Mouse (Mus musculus) heart, adult 2 months (tissue): ENCODE measurements at regions not wholly inside any gene's neighbourhood (a gene's known extent, or its start where the extent isn't known, plus 50 kb on each side); places are given as distances from the start of the nearest gene placed in this dataset.

Experiments used
- DNase-seq, 2 experiments: peaks; one replicate each; pipeline ENCODE4 v3.0.0; 2021
- H3K27ac ChIP-seq: fragments of 200-600 bp; 2 replicates; pipeline ENCODE4 v1.8.1; 2022
- H3K27me3 ChIP-seq: fragments of 200-500 bp; 2 replicates; pipeline ENCODE4 v1.6.1; 2012; ENCODE audit warnings: mild to moderate bottlenecking, low read length, inconsistent platforms, mixed read lengths; ENCODE audit not compliant: control insufficient read depth, insufficient read depth
- H3K36me3 ChIP-seq: fragments of 200-500 bp; 2 replicates; pipeline ENCODE4 v1.6.1; 2012; ENCODE audit warnings: low read length, inconsistent platforms; ENCODE audit not compliant: control insufficient read depth, insufficient read depth
- H3K4me1 ChIP-seq: fragments of 200-500 bp; 2 replicates; pipeline ENCODE4 v1.6.1; 2011; ENCODE audit warnings: low read length; ENCODE audit not compliant: control insufficient read depth, insufficient read depth
- H3K4me3 ChIP-seq: fragments of 200-600 bp; 2 replicates; pipeline ENCODE4 v1.8.1; 2022
- H3K79me2 ChIP-seq: fragments of 200-500 bp; replicated peaks from 2 replicates; pipeline ENCODE4 v1.6.1; 2012; ENCODE audit warnings: mild to moderate bottlenecking, inconsistent platforms, low read length, moderate library complexity, mixed read lengths; ENCODE audit not compliant: control insufficient read depth, insufficient read depth
- H3K9ac ChIP-seq: fragments of 200-500 bp; 2 replicates; pipeline ENCODE4 v1.6.1; 2012; ENCODE audit warnings: low read depth, mild to moderate bottlenecking, control low read depth, inconsistent platforms, low read length, mixed read lengths
- CTCF ChIP-seq: fragments of 200-600 bp; IDR thresholded peaks from 2 replicates; pipeline ENCODE4 v1.8.1; 2022; ENCODE audit warnings: antibody characterized with exemption, mild to moderate bottlenecking, moderate library complexity
- EP300 ChIP-seq: fragments of 200-500 bp; IDR thresholded peaks from 2 replicates; pipeline ENCODE4 v1.6.1; 2011; ENCODE audit warnings: low read depth, low read length, control low read depth; ENCODE audit not compliant: insufficient read depth
- POLR2A ChIP-seq: fragments of 200-500 bp; IDR thresholded peaks from 2 replicates; pipeline ENCODE4 v1.6.1; 2011; ENCODE audit warnings: mild to moderate bottlenecking, low read depth, low read length, control low read depth; ENCODE audit not compliant: insufficient read depth
- WGBS: fragments of 180-500 bp; shearing (Covaris S2); methylation state at CpG from one replicate; pipeline ENCODE4 v1.1.7; 2018; 5-methylcytosine and 5-hydroxymethylcytosine counted together
- intact Hi-C: fragments of 180-260 bp; cut with DNase I; formaldehyde crosslinking; loops from one replicate; pipeline ENCODE4 v1.15.1; 2025

- no peak for DNase-seq
- no peak overlapping the region for H3K9ac ChIP-seq
- no peaks in the 10 kb centered on the region for H3K36me3 ChIP-seq
- no peak overlapping the region for H3K4me3 ChIP-seq
- 54% methylated on average over 2 of the region's 2 CpGs for WGBS
- no peaks in the 10 kb centered on the region for H3K27me3 ChIP-seq
- intact Hi-C loops: no loop called here
- no peaks in the 10 kb centered on the region for H3K79me2 ChIP-seq
- no peaks in the 10 kb centered on the region; the same call in 1 of the 2 replicates for H3K4me1 ChIP-seq
- no peak for TF ChIP-seq CTCF
- no peak for TF ChIP-seq POLR2A
- no peak for TF ChIP-seq EP300
- H3K27ac ChIP-seq: no peak overlapping the region
Observed at GRCm38 (mm10) chr15:61244511-61244910, 321.7 kb upstream of the A1bg start.

GRCm38 (mm10) chr15:61242161-61242681, 319.4 kb upstream of the A1bg start:
- Histone ChIP-seq H3K36me3 (no peaks in the 10 kb centered on the region), H3K27me3 (no peaks in the 10 kb centered on the region), H3K27ac (no peak overlapping the region), H3K4me3 (no peak overlapping the region), H3K4me1 (no peaks in the 10 kb centered on the region; the same call in 1 of the 2 replicates), H3K79me2 (no peaks in the 10 kb centered on the region), H3K9ac (no peak overlapping the region)
- WGBS: 43% methylated on average over 2 of the region's 2 CpGs
- no peak for TF ChIP-seq POLR2A
- TF ChIP-seq EP300: no peak
- TF ChIP-seq CTCF: no peak
- intact Hi-C loops: no loop called here
- no peak for DNase-seq

- no peak for TF ChIP-seq POLR2A
- no peak for TF ChIP-seq CTCF
- TF ChIP-seq EP300: no peak
Observed at GRCm38 (mm10) chr15:61241741-61242140, 318.9 kb upstream of the A1bg start.

GRCm38 (mm10) chr15:61240344-61240743, 317.5 kb upstream of the A1bg start:
- intact Hi-C loops: no loop called here
- DNase-seq: no peak
- Histone ChIP-seq H3K27ac (no peak overlapping the region), H3K36me3 (no peaks in the 10 kb centered on the region), H3K27me3 (no peaks in the 10 kb centered on the region), H3K9ac (no peak overlapping the region), H3K79me2 (no peaks in the 10 kb centered on the region), H3K4me1 (no peaks in the 10 kb centered on the region; the same call in 1 of the 2 replicates), H3K4me3 (no peak overlapping the region)
- no peak for TF ChIP-seq CTCF
- TF ChIP-seq EP300: no peak
- no peak for TF ChIP-seq POLR2A

More at GRCm38 (mm10) chr15:61241741-61242140, 318.9 kb upstream of the A1bg start:
- Histone ChIP-seq H3K27me3 (no peaks in the 10 kb centered on the region), H3K4me1 (no peaks in the 10 kb centered on the region; the same call in 1 of the 2 replicates), H3K79me2 (no peaks in the 10 kb centered on the region), H3K36me3 (no peaks in the 10 kb centered on the region), H3K27ac (no peak overlapping the region), H3K9ac (no peak overlapping the region), H3K4me3 (no peak overlapping the region)
- intact Hi-C loops: no loop called here
- WGBS: 53% methylated on average over 1 of the region's 1 CpGs
- no peak for DNase-seq

- 94% methylated on average over 7 of the region's 7 CpGs for WGBS
- TF ChIP-seq POLR2A (no peak), CTCF (no peak), EP300 (no peak)
- no peaks in the 10 kb centered on the region for H3K36me3 ChIP-seq
- H3K9ac ChIP-seq: no peak overlapping the region
- no peaks in the 10 kb centered on the region for H3K79me2 ChIP-seq
- H3K4me3 ChIP-seq: no peak overlapping the region
- DNase-seq: no peak
- H3K27ac ChIP-seq: no peak overlapping the region
- no peaks in the 10 kb centered on the region for H3K27me3 ChIP-seq
- H3K4me1 ChIP-seq: no peaks in the 10 kb centered on the region; the same call in 1 of the 2 replicates
- intact Hi-C loops: no loop called here
Observed at GRCm38 (mm10) chr15:61239414-61239813, 316.6 kb upstream of the A1bg start.

- DNase-seq: no peak
- intact Hi-C loops: no loop called here
- Histone ChIP-seq H3K27me3 (no peaks in the 10 kb centered on the region), H3K79me2 (no peaks in the 10 kb centered on the region), H3K27ac (no peak overlapping the region), H3K9ac (no peak overlapping the region), H3K36me3 (no peaks in the 10 kb centered on the region), H3K4me3 (no peak overlapping the region), H3K4me1 (no peaks in the 10 kb centered on the region; the same call in 1 of the 2 replicates)
- WGBS: 73% methylated on average over 10 of the region's 12 CpGs
- TF ChIP-seq POLR2A (no peak), EP300 (no peak), CTCF (no peak)
Observed at GRCm38 (mm10) chr15:61238996-61239395, 316.2 kb upstream of the A1bg start.
